Mouse (Mus musculus): ENCODE measurements around the gene Myod1. TPM values are rescaled to one million over a fixed set of nuclear protein-coding genes. Genes with fewer than 3 reads are reported as not detected.
A peak's percentile ranks its signal among the peaks of the same experiment; 100 is the strongest.

The Myod1 gene
- total RNA-seq, 4 experiments from 2014 or later, result 0.24 TPM; not detected in 3

- no peak for DNase-seq (ENCODE audit: low spot score in 2 of 2)
Measured at GRCm38 (mm10) chr7:46391701-46392100, 15.4 kb downstream of the Myod1 start.

GRCm38 (mm10) chr7:46393116-46393515 is 16.8 kb downstream of the Myod1 start:
- DNase-seq (ENCODE audit: low spot score in 2 of 2), result peak; percentile 72 to 81

- no peak for DNase-seq (ENCODE audit: low spot score in 2 of 2)
Measured at GRCm38 (mm10) chr7:46393718-46394511, 17.6 kb downstream of the Myod1 start.

- DNase-seq (ENCODE audit: low spot score in 2 of 2), result no peak
Measured at GRCm38 (mm10) chr7:46394933-46395332, 18.7 kb downstream of the Myod1 start.

- DNase-seq (ENCODE audit: low spot score in 2 of 2), result no peak
Measured at GRCm38 (mm10) chr7:46395571-46395970, 19.3 kb downstream of the Myod1 start.

GRCm38 (mm10) chr7:46396231-46396927 is 20.1 kb downstream of the Myod1 start, which contains the start of gene Kcnc1:
Gene Kcnc1, plus strand, starts transcription at chr7:46396497.
- DNase-seq (ENCODE audit: low spot score in 2 of 2), result peak in 1 of 2 experiments; percentile 55

- DNase-seq (ENCODE audit: low spot score in 2 of 2), result peak in 1 of 2 experiments; percentile 49
Measured at GRCm38 (mm10) chr7:46396928-46397731, 20.9 kb downstream of the Myod1 start.

GRCm38 (mm10) chr7:46397732-46398333 is 21.6 kb downstream of the Myod1 start:
- DNase-seq (ENCODE audit: low spot score in 2 of 2), result peak; percentile 47 to 60

GRCm38 (mm10) chr7:46398612-46399011 is 22.3 kb downstream of the Myod1 start:
- no peak for DNase-seq (ENCODE audit: low spot score in 2 of 2)

- DNase-seq (ENCODE audit: low spot score in 2 of 2), result no peak
Measured at GRCm38 (mm10) chr7:46399676-46400075, 23.4 kb downstream of the Myod1 start.

- DNase-seq (ENCODE audit: low spot score in 2 of 2), result no peak
Measured at GRCm38 (mm10) chr7:46400346-46400745, 24.1 kb downstream of the Myod1 start.

GRCm38 (mm10) chr7:46401371-46402180 is 25.3 kb downstream of the Myod1 start:
- no peak for DNase-seq (ENCODE audit: low spot score in 2 of 2)

- DNase-seq (ENCODE audit: low spot score in 2 of 2), result no peak
Measured at GRCm38 (mm10) chr7:46403616-46404485, 27.6 kb downstream of the Myod1 start.

- no peak for DNase-seq (ENCODE audit: low spot score in 2 of 2)
Measured at GRCm38 (mm10) chr7:46404756-46405155, 28.5 kb downstream of the Myod1 start.

- DNase-seq (ENCODE audit: low spot score in 2 of 2), result no peak
Measured at GRCm38 (mm10) chr7:46408606-46409005, 32.3 kb downstream of the Myod1 start.

- DNase-seq (ENCODE audit: low spot score in 2 of 2), result no peak
Measured at GRCm38 (mm10) chr7:46409204-46409789, 33.0 kb downstream of the Myod1 start.

- no peak for DNase-seq (ENCODE audit: low spot score in 2 of 2)
Measured at GRCm38 (mm10) chr7:46410727-46411126, 34.5 kb downstream of the Myod1 start.

- DNase-seq (ENCODE audit: low spot score in 2 of 2), result no peak
Measured at GRCm38 (mm10) chr7:46412823-46413222, 36.5 kb downstream of the Myod1 start.

Measured in layer of hippocampus, adult 8-10 months (tissue).